Mouse (Mus musculus): Measurements from ENCODE around the gene Akt3.

- TF ChIP-seq CTCF (conservative IDR thresholded peaks at IDR 0.05; ENCODE audit: low read length) (no peak), NANOG (IDR thresholded peaks at IDR 0.05; ENCODE audit: borderline replicate concordance, low read length) (no peak)
Measured at GRCm38 (mm10) chr1:177231122-177231521, 26.9 kb downstream of the Akt3 start.

Data from E14TG2a.4 (cell line).